Mouse (Mus musculus) gastrocnemius, adult 18-20 months (tissue): ENCODE measurements at regions not wholly inside any gene's neighbourhood (a gene's known extent, or its start where the extent isn't known, plus 50 kb on each side); places are given as distances from the start of the nearest gene placed in this dataset.
"Not testable (repeated sequence)": the region's sequence is repeated elsewhere in the genome, so short reads cannot be mapped to it uniquely, and the experiment has no call there.

Experiments
- DNase-seq: peaks from one replicate; pipeline ENCODE4 v3.0.0; 2021; ENCODE audit warnings: low spot score

GRCm38 (mm10) chr6:117677062-117677461 lies 163.9 kb upstream of the Zfp637 start:
- no peak for DNase-seq

GRCm38 (mm10) chr6:117677821-117678220 lies 163.2 kb upstream of the Zfp637 start:
- DNase-seq = no peak

- no peak for DNase-seq
Observed at GRCm38 (mm10) chr6:117678276-117678675, 162.7 kb upstream of the Zfp637 start.

GRCm38 (mm10) chr6:117678877-117679276 lies 162.1 kb upstream of the Zfp637 start:
- DNase-seq = no peak

GRCm38 (mm10) chr6:117686212-117686611 lies 154.8 kb upstream of the Zfp637 start:
- DNase-seq = no peak

GRCm38 (mm10) chr6:117687045-117687444 lies 153.9 kb upstream of the Zfp637 start:
- peak; percentile 46 for DNase-seq

GRCm38 (mm10) chr6:117688664-117689178 lies 152.3 kb upstream of the Zfp637 start:
- DNase-seq = no peak

- no peak for DNase-seq
Observed at GRCm38 (mm10) chr6:117700286-117700685, 140.7 kb upstream of the Zfp637 start.

GRCm38 (mm10) chr6:117701547-117701946 lies 139.4 kb upstream of the Zfp637 start:
- DNase-seq = no peak

GRCm38 (mm10) chr6:117706006-117706405 lies 135.0 kb upstream of the Zfp637 start:
- no peak for DNase-seq

- DNase-seq = no peak
Observed at GRCm38 (mm10) chr6:117709212-117709611, 131.8 kb upstream of the Zfp637 start.

GRCm38 (mm10) chr6:117715056-117715777 lies 125.8 kb upstream of the Zfp637 start:
- DNase-seq = no peak

GRCm38 (mm10) chr6:117716422-117716821 lies 124.6 kb upstream of the Zfp637 start:
- not testable (repeated sequence) for DNase-seq

GRCm38 (mm10) chr6:117752338-117752737 lies 88.6 kb upstream of the Zfp637 start:
- not testable (repeated sequence) for DNase-seq

- DNase-seq = not testable (repeated sequence)
Observed at GRCm38 (mm10) chr6:117755682-117756081, 85.3 kb upstream of the Zfp637 start.

GRCm38 (mm10) chr6:117756176-117756575 lies 84.8 kb upstream of the Zfp637 start:
- DNase-seq = no peak

- peak; percentile 59 for DNase-seq
Observed at GRCm38 (mm10) chr6:117758516-117758915, 82.5 kb upstream of the Zfp637 start.

GRCm38 (mm10) chr6:117771506-117771905 lies 69.5 kb upstream of the Zfp637 start:
- DNase-seq = no peak

GRCm38 (mm10) chr6:117772396-117772795 lies 68.6 kb upstream of the Zfp637 start:
- DNase-seq = no peak

GRCm38 (mm10) chr6:117775304-117776050 lies 65.5 kb upstream of the Zfp637 start:
- no peak for DNase-seq

GRCm38 (mm10) chr6:117778027-117778426 lies 63.0 kb upstream of the Zfp637 start:
- DNase-seq = no peak

GRCm38 (mm10) chr6:117778481-117778880 lies 62.5 kb upstream of the Zfp637 start:
- peak; percentile 5 for DNase-seq

- DNase-seq = no peak
Observed at GRCm38 (mm10) chr6:117779020-117779419, 62.0 kb upstream of the Zfp637 start.
